Comparison of ENCODE assay signal across 12 mouse cellular contexts in genomic region chr14:41052481-41052880, GRCm38 (mm10). TPM values are rescaled to one million over a fixed set of nuclear protein-coding genes. Genes with fewer than 3 reads are reported as not detected.
DNase-seq lines count a peak whose midpoint lies in the region; ATAC-seq and TF ChIP-seq lines count a peak whose summit lies in the region.
"Had no signal": no experiment of that assay in that cellular context is flagged by ENCODE, and none has a peak within 500 bp of the region (broad histone marks: within the 10 kb centered on the region; RNA-seq: fewer than 3 reads in every experiment).

No protein-coding gene starts in this region.

- H3K9me3 ChIP-seq in hindbrain, postnatal 0 days (ENCODE audit: low read length): no peaks in the 10 kb centered on the region
- no peaks in the 10 kb centered on the region for H3K9me3 ChIP-seq in hindbrain, embryonic 13.5 days
- no peaks in the 10 kb centered on the region for H3K9me3 ChIP-seq in stomach, postnatal 0 days (ENCODE audit: control insufficient read depth, low read length)
- H3K9me3 ChIP-seq: embryonic facial prominence, embryonic 10.5 days had no signal

- no peak overlapping the region for H3K4me2 ChIP-seq in hindbrain, postnatal 0 days (ENCODE audit: low read depth, low read length)
- no peak overlapping the region for H3K4me2 ChIP-seq in hindbrain, embryonic 13.5 days
- H3K4me2 ChIP-seq in stomach, postnatal 0 days (replicated peaks; ENCODE audit: low read depth): no peak overlapping the region

- no peaks in the 10 kb centered on the region for H3K4me1 ChIP-seq in hindbrain, postnatal 0 days (ENCODE audit: insufficient read depth, low read length)
- no peaks in the 10 kb centered on the region for H3K4me1 ChIP-seq in hindbrain, embryonic 13.5 days (replicated peaks)
- no peaks in the 10 kb centered on the region for H3K4me1 ChIP-seq in testis, adult 2 months (ENCODE audit: control insufficient read depth, insufficient read depth, low read length)
- H3K4me1 ChIP-seq in stomach, postnatal 0 days (replicated peaks; ENCODE audit: control insufficient read depth, insufficient read depth): no peaks in the 10 kb centered on the region
- H3K4me1 ChIP-seq: embryonic facial prominence, embryonic 10.5 days had no signal

- TF ChIP-seq CTCF in hindbrain, postnatal 0 days (IDR thresholded peaks at IDR 0.05; ENCODE audit: low read depth): 0 out of 2 replicates have a peak, but pooled peaks have one; percentile 11
- 0 out of 2 replicates have a peak, but pooled peaks have one; percentile 3 for TF ChIP-seq CTCF in testis, adult 2 months (IDR thresholded peaks at IDR 0.05; ENCODE audit: control insufficient read depth, insufficient read depth, insufficient replicate concordance, low read depth, low read length)
- peak; percentile 53 for TF ChIP-seq CTCF in stomach, postnatal 0 days (IDR thresholded peaks at IDR 0.05; ENCODE audit: low read depth)

- ATAC-seq in hindbrain, postnatal 0 days: no peak
- ATAC-seq in hindbrain, embryonic 13.5 days (ENCODE audit: low FRiP score): no peak
- no peak for ATAC-seq in stomach, postnatal 0 days (ENCODE audit: low FRiP score, low TSS enrichment)
- ATAC-seq: forebrain, embryonic 16.5 days had no signal

- no peaks in the 10 kb centered on the region for H3K36me3 ChIP-seq in hindbrain, postnatal 0 days (ENCODE audit: insufficient read depth, low read length)
- no peaks in the 10 kb centered on the region for H3K36me3 ChIP-seq in hindbrain, embryonic 13.5 days
- H3K36me3 ChIP-seq in testis, adult 2 months (ENCODE audit: control insufficient read depth, insufficient read depth, low read length): no peaks in the 10 kb centered on the region
- H3K36me3 ChIP-seq in stomach, postnatal 0 days (ENCODE audit: control insufficient read depth, insufficient read depth, low read length): no peaks in the 10 kb centered on the region
- H3K36me3 ChIP-seq: embryonic facial prominence, embryonic 10.5 days had no signal

- TF ChIP-seq EP300 in stomach, postnatal 0 days (optimal IDR thresholded peaks at IDR 0.05): no peak

- DNase-seq in hindbrain, postnatal 0 days (ENCODE audit: low spot score): no peak
- no peak for DNase-seq in testis, postnatal 14 days (ENCODE audit: low spot score)
- DNase-seq in adrenal gland, postnatal 25 days: peak; percentile 16
- DNase-seq in stomach, postnatal 0 days (ENCODE audit: low spot score): no peak
- DNase-seq in embryo, embryonic 9.5 days (ENCODE audit: extremely low spot score): no peak
- DNase-seq in left cerebral cortex, postnatal 14 days (ENCODE audit: low spot score in 2 of 2): no peak

- no peak overlapping the region for H3K4me3 ChIP-seq in hindbrain, postnatal 0 days (ENCODE audit: low read length)
- H3K4me3 ChIP-seq in hindbrain, embryonic 13.5 days: no peak overlapping the region
- H3K4me3 ChIP-seq in testis, adult 2 months (ENCODE audit: control insufficient read depth, low read depth, low read length): no peak overlapping the region
- H3K4me3 ChIP-seq in stomach, postnatal 0 days (ENCODE audit: low read depth, low read length): no peak overlapping the region
- H3K4me3 ChIP-seq: embryonic facial prominence, embryonic 10.5 days had no signal

- no peak overlapping the region for H3K27ac ChIP-seq in hindbrain, postnatal 0 days
- H3K27ac ChIP-seq in hindbrain, embryonic 13.5 days: no peak overlapping the region
- H3K27ac ChIP-seq in testis, adult 2 months (ENCODE audit: control insufficient read depth, insufficient read depth, low read depth, low read length): no peak overlapping the region
- H3K27ac ChIP-seq in stomach, postnatal 0 days (replicated peaks): no peak overlapping the region
- H3K27ac ChIP-seq: embryonic facial prominence, embryonic 10.5 days had no signal

- TF ChIP-seq POLR2A in testis, adult 2 months (IDR thresholded peaks at IDR 0.05; ENCODE audit: control insufficient read depth, low read depth, low read length): no peak

- intact Hi-C loops in left cerebral cortex, postnatal 14 days (cut with DNase I): no loop called here

- H3K27me3 ChIP-seq in hindbrain, postnatal 0 days (ENCODE audit: insufficient read depth, low read length): no peaks in the 10 kb centered on the region
- no peaks in the 10 kb centered on the region for H3K27me3 ChIP-seq in hindbrain, embryonic 13.5 days
- no peaks in the 10 kb centered on the region for H3K27me3 ChIP-seq in testis, adult 2 months (ENCODE audit: control insufficient read depth, insufficient read depth, low read length)
- no peaks in the 10 kb centered on the region for H3K27me3 ChIP-seq in stomach, postnatal 0 days (ENCODE audit: control insufficient read depth, insufficient read depth, low read length)

- no peak overlapping the region for H3K9ac ChIP-seq in hindbrain, postnatal 0 days (replicated peaks; ENCODE audit: low read length)
- H3K9ac ChIP-seq in hindbrain, embryonic 13.5 days: no peak overlapping the region
- no peak overlapping the region for H3K9ac ChIP-seq in stomach, postnatal 0 days (ENCODE audit: low read length)

- 73% methylated on average over 5 of the region's 5 CpGs for WGBS in hindbrain, postnatal 0 days
- WGBS in hindbrain, embryonic 13.5 days: 80% methylated on average over 5 of the region's 5 CpGs
- 73% methylated on average over 5 of the region's 5 CpGs for WGBS in stomach, postnatal 0 days

RNA-seq across cellular contexts. Expression of gene Dydc2, which starts 16.5 kb away (rescaled TPM):
- not detected in 2 replicates for total RNA-seq in hindbrain, postnatal 0 days (2014; rRNA removed)
- 0.96 and 1.6 TPM in 2 replicates for polyA plus RNA-seq in hindbrain, postnatal 0 days (2015; fragmentation: Nextera tagmentation; extraction: Ambion mirVana)
- 0.66 and 1.1 TPM in 2 replicates for polyA plus RNA-seq in hindbrain, embryonic 13.5 days (2015; fragmentation: Nextera tagmentation; extraction: Ambion mirVana)
- 34.6 and 36.9 TPM in 2 replicates for polyA plus RNA-seq in testis, adult 2 months (2012; rRNA removed)
- 0.94 TPM in 1 of 2 replicates, not detected in the other for total RNA-seq in adrenal gland, postnatal 25 days (2021)
- not detected in 2 replicates for polyA plus RNA-seq in stomach, postnatal 0 days (2015; fragmentation: Nextera tagmentation; extraction: Ambion mirVana)
- not detected for total RNA-seq in left cerebral cortex, postnatal 14 days (2021)
- polyA plus RNA-seq: embryonic facial prominence, embryonic 10.5 days; liver, embryonic 16.5 days had no signal

RNA-seq across cellular contexts. Expression of gene Dydc1, which starts 20.2 kb away (rescaled TPM):
- not detected in 2 replicates for total RNA-seq in hindbrain, postnatal 0 days (2014; rRNA removed)
- polyA plus RNA-seq in hindbrain, postnatal 0 days (2015; fragmentation: Nextera tagmentation; extraction: Ambion mirVana): 0.43 TPM in 1 of 2 replicates, not detected in the other
- polyA plus RNA-seq in hindbrain, embryonic 13.5 days (2015; fragmentation: Nextera tagmentation; extraction: Ambion mirVana): 0.22 TPM in 1 of 2 replicates, not detected in the other
- polyA plus RNA-seq in testis, adult 2 months (2012; rRNA removed): 22.1 and 24.6 TPM in 2 replicates
- total RNA-seq in adrenal gland, postnatal 25 days (2021): not detected in 2 replicates
- not detected in 2 replicates for polyA plus RNA-seq in stomach, postnatal 0 days (2015; fragmentation: Nextera tagmentation; extraction: Ambion mirVana)
- not detected for total RNA-seq in left cerebral cortex, postnatal 14 days (2021)
- total RNA-seq: layer of hippocampus, postnatal 25 days had no signal
- polyA plus RNA-seq: embryonic facial prominence, embryonic 10.5 days; forebrain, embryonic 16.5 days; liver, embryonic 16.5 days had no signal

RNA-seq across cellular contexts. Expression of gene Fam213a, which starts 38.9 kb away (rescaled TPM):
- total RNA-seq in hindbrain, postnatal 0 days (2014; rRNA removed): 35.1 and 35.3 TPM in 2 replicates
- polyA plus RNA-seq in hindbrain, postnatal 0 days (2015; fragmentation: Nextera tagmentation; extraction: Ambion mirVana): 109 and 118 TPM in 2 replicates
- 78.5 and 81.6 TPM in 2 replicates for polyA plus RNA-seq in hindbrain, embryonic 13.5 days (2015; fragmentation: Nextera tagmentation; extraction: Ambion mirVana)
- polyA plus RNA-seq in testis, adult 2 months (2012; rRNA removed): 41.1 and 45.1 TPM in 2 replicates
- 58.3 and 81.5 TPM in 2 replicates for total RNA-seq in adrenal gland, postnatal 25 days (2021)
- 32.4 and 34.5 TPM in 2 replicates for polyA plus RNA-seq in stomach, postnatal 0 days (2015; fragmentation: Nextera tagmentation; extraction: Ambion mirVana)
- 100 to 1,000 TPM; 103 to 105 TPM for total RNA-seq in left cerebral cortex, postnatal 14 days (2021)

RNA-seq across cellular contexts. Expression of gene Mat1a, which starts 52.4 kb away (rescaled TPM):
- 0.29 TPM in 1 of 2 replicates, not detected in the other for total RNA-seq in hindbrain, postnatal 0 days (2014; rRNA removed)
- not detected in 2 replicates for polyA plus RNA-seq in hindbrain, postnatal 0 days (2015; fragmentation: Nextera tagmentation; extraction: Ambion mirVana)
- polyA plus RNA-seq in hindbrain, embryonic 13.5 days (2015; fragmentation: Nextera tagmentation; extraction: Ambion mirVana): not detected in 2 replicates
- 0.13 and 0.16 TPM in 2 replicates for polyA plus RNA-seq in testis, adult 2 months (2012; rRNA removed)
- 14.0 TPM in 1 of 2 replicates, not detected in the other for total RNA-seq in adrenal gland, postnatal 25 days (2021)
- 0.75 and 2.0 TPM in 2 replicates for polyA plus RNA-seq in stomach, postnatal 0 days (2015; fragmentation: Nextera tagmentation; extraction: Ambion mirVana)
- total RNA-seq in left cerebral cortex, postnatal 14 days (2021): not detected
- total RNA-seq: layer of hippocampus, postnatal 25 days had no signal
- polyA plus RNA-seq: embryonic facial prominence, embryonic 10.5 days; forebrain, embryonic 16.5 days had no signal

Comparison
In these comparisons a context has a peak if more than half of its experiments do, and no peak if none do; other contexts are left out.
1. CTCF ChIP-seq: peak in every context shown above with its lines; median percentile 53 in stomach, postnatal 0 days; 11 in hindbrain, postnatal 0 days; 3 in testis, adult 2 months.
2. RNA of gene Dydc2, which starts 16.5 kb away (polyA plus RNA-seq): 34.6 to 36.9 TPM in testis, adult 2 months; 0.66 to 1.1 TPM in hindbrain, embryonic 13.5 days, 0.96 to 1.6 TPM in hindbrain, postnatal 0 days and not detected in stomach, postnatal 0 days; every median in the first group is over 10 times any median in the second.
3. RNA of gene Dydc1, which starts 20.2 kb away (polyA plus RNA-seq): 22.1 to 24.6 TPM in testis, adult 2 months; 0.22 TPM in hindbrain, embryonic 13.5 days, 0.43 TPM in hindbrain, postnatal 0 days and not detected in stomach, postnatal 0 days; every median in the first group is over 10 times any median in the second.